Mouse (Mus musculus): ENCODE results near the gene Caly.

The Caly gene

GRCm38 (mm10) chr7:140082242-140082678, at the start of gene Caly:
Gene Caly (minus strand): TSS chr7:140082548.
- DNase-seq (ENCODE audit: low spot score in 2 of 2): peak in 1 of 2 experiments; percentile 47

GRCm38 (mm10) chr7:140127911-140128310, 45.6 kb upstream of the Caly start:
- DNase-seq (ENCODE audit: low spot score in 2 of 2): no peak

GRCm38 (mm10) chr7:140126934-140127333, 44.6 kb upstream of the Caly start:
- no peak for DNase-seq (ENCODE audit: low spot score in 2 of 2)

- no peak for DNase-seq (ENCODE audit: low spot score in 2 of 2)
These were observed 43.6 kb upstream of the Caly start for GRCm38 (mm10) chr7:140126022-140126350.

GRCm38 (mm10) chr7:140125278-140126021, 43.1 kb upstream of the Caly start:
- DNase-seq (ENCODE audit: low spot score in 2 of 2): peak; percentile 81 to 96

GRCm38 (mm10) chr7:140124382-140124781, 42.0 kb upstream of the Caly start:
- no peak for DNase-seq (ENCODE audit: low spot score in 2 of 2)

- DNase-seq (ENCODE audit: low spot score in 2 of 2): no peak
These were observed 40.4 kb upstream of the Caly start for GRCm38 (mm10) chr7:140122765-140123164.

GRCm38 (mm10) chr7:140121338-140121910, 39.1 kb upstream of the Caly start:
- DNase-seq (ENCODE audit: low spot score in 2 of 2): no peak

- no peak for DNase-seq (ENCODE audit: low spot score in 2 of 2)
These were observed 38.1 kb upstream of the Caly start for GRCm38 (mm10) chr7:140120484-140120883.

- DNase-seq (ENCODE audit: low spot score in 2 of 2): peak; percentile 76 to 92
These were observed 34.1 kb upstream of the Caly start, which contains the start of gene Echs1 for GRCm38 (mm10) chr7:140116329-140117054. Gene Echs1 (minus strand): TSS chr7:140116476.

- peak; percentile 20 to 33 for DNase-seq (ENCODE audit: low spot score in 2 of 2)
These were observed 33.4 kb upstream of the Caly start, which contains the start of gene Paox for GRCm38 (mm10) chr7:140115583-140116328. Gene Paox (plus strand): TSS chr7:140115799.

- DNase-seq (ENCODE audit: low spot score in 2 of 2): no peak
These were observed 29.6 kb upstream of the Caly start for GRCm38 (mm10) chr7:140111943-140112342.

- no peak for DNase-seq (ENCODE audit: low spot score in 2 of 2)
These were observed 21.7 kb upstream of the Caly start for GRCm38 (mm10) chr7:140104009-140104408.

- peak; percentile 49 to 85 for DNase-seq (ENCODE audit: low spot score in 2 of 2)
These were observed 19.9 kb upstream of the Caly start, which contains the start of gene Fuom for GRCm38 (mm10) chr7:140101993-140102860. Gene Fuom (minus strand): TSS chr7:140102441.

GRCm38 (mm10) chr7:140101498-140101897, 19.1 kb upstream of the Caly start:
- DNase-seq (ENCODE audit: low spot score in 2 of 2): no peak

GRCm38 (mm10) chr7:140098466-140098865, 16.1 kb upstream of the Caly start:
- DNase-seq (ENCODE audit: low spot score in 2 of 2): no peak

GRCm38 (mm10) chr7:140096055-140096454, 13.7 kb upstream of the Caly start:
- DNase-seq (ENCODE audit: low spot score in 2 of 2): no peak

- no peak for DNase-seq (ENCODE audit: low spot score in 2 of 2)
These were observed 13.2 kb upstream of the Caly start for GRCm38 (mm10) chr7:140095556-140095955.

GRCm38 (mm10) chr7:140094954-140095353, 12.6 kb upstream of the Caly start:
- DNase-seq (ENCODE audit: low spot score in 2 of 2): no peak

- no peak for DNase-seq (ENCODE audit: low spot score in 2 of 2)
These were observed 10.7 kb upstream of the Caly start, which contains the start of gene Prap1 for GRCm38 (mm10) chr7:140092924-140093528. Gene Prap1 (plus strand): TSS chr7:140093395.

Data from spleen, postnatal 10 days (tissue).